Mouse (Mus musculus) limb, embryonic 14.5 days (tissue): ENCODE results near the gene 1520401A03Rik. TPM values are rescaled to one million over a fixed set of nuclear protein-coding genes. Genes with fewer than 3 reads are reported as not detected.

Experiments
- ATAC-seq: fragments of 200-750 bp; cut with Nextera tagmentation; 2 replicates; pipeline ENCODE4 v1.8.0; 2017; ENCODE audit warnings: low read depth, moderate number of reproducible peaks, moderate TSS enrichment; ENCODE audit not compliant: low FRiP score
- DNase-seq: peaks from one replicate; pipeline ENCODE4 v3.0.0-alpha.2; 2015; ENCODE audit warnings: low spot score
- H3K27ac ChIP-seq: fragments of 300-500 bp; sonication (generic); replicated peaks from 2 replicates; pipeline ENCODE4 v1.5.1; 2014; ENCODE audit warnings: low read depth, mild to moderate bottlenecking, low read length, moderate library complexity, mixed read lengths
- H3K27me3 ChIP-seq: fragments of 300-500 bp; sonication (generic); 2 replicates; pipeline ENCODE4 v1.6.1; 2014; ENCODE audit warnings: low read length, mixed read lengths; ENCODE audit not compliant: control insufficient read depth, insufficient read depth
- H3K36me3 ChIP-seq: fragments of 300-500 bp; sonication (generic); 2 replicates; pipeline ENCODE4 v1.6.1; 2014; ENCODE audit warnings: mild to moderate bottlenecking, low read length, moderate library complexity, mixed read lengths; ENCODE audit not compliant: control insufficient read depth, insufficient read depth
- H3K4me1 ChIP-seq: fragments of 300-500 bp; sonication (generic); 2 replicates; pipeline ENCODE4 v1.6.1; 2014; ENCODE audit warnings: antibody characterized with exemption, low read length, mixed read lengths; ENCODE audit not compliant: control insufficient read depth, insufficient read depth
- H3K4me2 ChIP-seq: fragments of 300-500 bp; sonication (generic); replicated peaks from 2 replicates; pipeline ENCODE4 v1.6.1; 2014; ENCODE audit warnings: low read depth, mild to moderate bottlenecking, low read length, moderate library complexity; ENCODE audit not compliant: severe bottlenecking
- H3K4me3 ChIP-seq: fragments of 300-500 bp; sonication (generic); replicated peaks from 2 replicates; pipeline ENCODE4 v1.5.1; 2014; ENCODE audit warnings: low read length
- H3K9ac ChIP-seq: fragments of 300-500 bp; sonication (generic); 2 replicates; pipeline ENCODE4 v1.6.1; 2014; ENCODE audit warnings: mild to moderate bottlenecking, low read depth, low read length, moderate library complexity; ENCODE audit not compliant: severe bottlenecking
- H3K9me3 ChIP-seq: fragments of 300-500 bp; sonication (generic); 2 replicates; pipeline ENCODE4 v1.6.1; 2016; ENCODE audit warnings: low read length; ENCODE audit not compliant: control insufficient read depth
- POLR2A ChIP-seq: fragments of 200-500 bp; IDR thresholded peaks from 2 replicates; pipeline ENCODE4 v1.8.0; 2012; ENCODE audit warnings: inconsistent platforms, mild to moderate bottlenecking, moderate library complexity, borderline replicate concordance; ENCODE audit not compliant: insufficient read depth, insufficient read length; ENCODE audit errors: extremely low read depth
- WGBS: fragments of 180-500 bp; shearing (Covaris S2); extraction: QIAGEN DNeasy Blood & Tissue Kit; methylation state at CpG from one replicate; pipeline ENCODE4 v1.1.7; 2014; 5-methylcytosine and 5-hydroxymethylcytosine counted together
- polyA plus RNA-seq, 2 experiments: library from polyadenylated mRNA; depleted of rRNA in 1 of 2; stranded (reverse) in 1 of 2; unstranded in 1 of 2; fragments of >200 nt; fragmentation: Nextera tagmentation in 1 of 2; extraction: Ambion mirVana in 1 of 2; gene quantifications; 2 replicates each; pipeline versions ENCODE4 v1.2.1 to v1.2.3; 2012 to 2014

The 1520401A03Rik gene
- polyA plus RNA-seq, 2 experiments, result 1.6 to 4.6 TPM

DNA sequence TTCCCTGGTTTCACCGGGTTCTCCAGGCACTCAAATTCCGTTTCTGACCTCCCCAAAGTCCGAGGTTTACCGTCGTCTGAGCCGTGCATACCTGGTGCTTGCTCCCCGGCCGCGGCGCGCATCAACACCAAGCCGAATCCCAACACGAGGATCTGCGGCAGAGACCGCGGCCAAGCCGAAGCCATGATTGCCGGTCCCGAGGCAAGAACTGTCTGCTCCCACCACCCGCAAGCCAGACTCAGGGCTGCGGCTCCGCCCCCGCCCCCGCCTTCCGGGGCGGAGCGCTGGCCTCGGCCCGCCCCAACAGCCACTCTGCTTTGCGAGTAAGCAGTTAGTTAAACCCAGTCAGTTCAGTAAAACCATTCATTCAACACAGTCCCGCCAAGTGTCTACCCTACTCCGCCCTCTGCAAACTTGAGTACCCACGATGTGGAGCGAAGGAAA, 45.3 kb downstream of the 1520401A03Rik start, which contains the start of gene Tnfrsf12a:
Gene Tnfrsf12a (minus strand): TSS at position 233 of the 444 bp plus-strand sequence.
- peaks cover 43% of the 10 kb centered on the region for H3K27me3 ChIP-seq
- peak; percentile 85; the same call in 1 of the 2 replicates for TF ChIP-seq POLR2A
- peak within 1 kb of the TSS; percentile 55 for H3K9ac ChIP-seq
- H3K36me3 ChIP-seq, result no peaks in the 10 kb centered on the region
- ATAC-seq (peak; percentile 49), DNase-seq (peak; percentile 84)
- peak within 1 kb of the TSS; percentile 52; the same call in 1 of the 2 replicates for H3K27ac ChIP-seq
- H3K4me1 ChIP-seq, result peaks cover 39% of the 10 kb centered on the region
- H3K9me3 ChIP-seq, result no peaks in the 10 kb centered on the region
- peak within 1 kb of the TSS; percentile 62 for H3K4me3 ChIP-seq
- 1% methylated on average over 34 of the region's 34 CpGs for WGBS
- peak within 1 kb of the TSS; percentile 96 for H3K4me2 ChIP-seq

DNA sequence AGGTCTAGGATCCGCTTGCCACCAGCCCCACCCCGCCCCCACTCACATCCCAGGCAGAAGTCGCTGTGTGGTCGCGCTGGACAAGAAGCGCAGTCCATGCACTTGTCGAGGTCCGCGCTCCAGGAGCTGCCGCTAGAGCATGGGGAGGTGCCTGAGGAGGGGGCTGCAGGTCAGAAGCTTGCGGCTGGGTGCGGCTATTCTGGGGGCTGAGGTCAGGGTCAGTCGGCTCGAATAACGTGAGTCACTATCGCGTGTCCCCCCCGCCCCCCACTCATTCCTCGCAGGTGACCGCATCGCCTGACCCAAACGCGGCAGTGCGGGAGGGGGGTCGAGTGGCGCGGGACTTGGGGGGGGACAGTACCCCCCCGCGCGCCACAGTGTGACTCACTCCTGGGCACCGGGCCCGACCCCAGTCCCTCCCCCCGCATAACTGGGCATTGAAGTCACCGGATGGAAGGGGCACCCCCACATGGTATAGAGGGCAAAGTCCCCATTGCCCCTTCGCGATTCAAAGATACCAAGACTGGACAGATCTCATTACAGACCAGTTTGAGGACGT, 46.0 kb downstream of the 1520401A03Rik start:
- under 1% methylated on average over 31 of the region's 37 CpGs for WGBS
- Histone ChIP-seq H3K4me2 (peak overlapping the region; percentile 96), H3K27ac (no peak overlapping the region), H3K36me3 (no peaks in the 10 kb centered on the region), H3K9ac (peak overlapping the region; percentile 55), H3K27me3 (peaks cover 37% of the 10 kb centered on the region), H3K4me3 (peak overlapping the region; percentile 62), H3K9me3 (no peaks in the 10 kb centered on the region), H3K4me1 (peaks cover 39% of the 10 kb centered on the region)
- no peak for TF ChIP-seq POLR2A
- DNase-seq (no peak), ATAC-seq (no peak)

DNA sequence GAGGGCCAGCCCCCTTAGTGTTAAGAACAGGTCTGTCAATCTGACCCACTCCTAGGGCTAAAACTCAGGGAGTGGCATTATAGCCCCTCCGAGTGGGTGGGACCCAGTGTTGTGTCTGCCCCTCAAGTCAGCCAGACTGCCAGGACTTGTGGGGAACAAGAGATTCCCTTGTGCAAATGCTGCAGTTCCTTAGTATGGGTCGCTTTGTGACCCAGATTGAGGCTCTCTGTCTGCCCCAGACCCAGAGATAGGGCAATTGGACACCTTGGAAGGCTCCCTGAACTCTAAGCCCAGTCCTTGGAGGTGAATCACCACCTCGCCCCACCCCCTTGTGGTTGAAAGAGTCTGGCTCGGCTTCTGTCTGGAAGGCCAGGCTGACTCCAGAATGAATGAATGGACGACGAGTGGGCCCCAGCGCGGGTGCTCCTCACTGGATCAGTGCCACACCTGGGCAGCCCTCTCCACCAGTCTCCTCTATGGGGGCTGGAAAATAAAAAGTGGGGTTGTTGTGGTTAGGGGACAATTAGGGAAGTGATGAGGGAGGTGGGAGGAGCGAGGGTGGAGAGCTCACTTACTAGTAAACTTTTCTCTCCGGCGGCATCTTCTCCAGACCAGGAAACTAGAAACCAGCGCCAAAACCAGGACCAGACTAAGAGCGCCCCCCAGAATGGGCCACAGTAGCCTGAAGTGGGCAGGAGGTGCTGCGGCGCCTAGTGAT, 46.9 kb downstream of the 1520401A03Rik start:
- H3K27ac ChIP-seq, result no peak overlapping the region
- H3K27me3 ChIP-seq, result peaks cover 28% of the 10 kb centered on the region
- H3K4me3 ChIP-seq, result peak overlapping the region; percentile 62
- H3K4me2 ChIP-seq, result peak overlapping the region; percentile 96
- peak overlapping the region; percentile 7; the same call in 1 of the 2 replicates for H3K9ac ChIP-seq
- WGBS, result 10% methylated on average over 15 of the region's 15 CpGs
- ATAC-seq, result no peak
- no peaks in the 10 kb centered on the region for H3K9me3 ChIP-seq
- no peaks in the 10 kb centered on the region for H3K36me3 ChIP-seq
- peak; percentile 34 for DNase-seq
- peaks cover 39% of the 10 kb centered on the region for H3K4me1 ChIP-seq
- TF ChIP-seq POLR2A, result no peak

DNA sequence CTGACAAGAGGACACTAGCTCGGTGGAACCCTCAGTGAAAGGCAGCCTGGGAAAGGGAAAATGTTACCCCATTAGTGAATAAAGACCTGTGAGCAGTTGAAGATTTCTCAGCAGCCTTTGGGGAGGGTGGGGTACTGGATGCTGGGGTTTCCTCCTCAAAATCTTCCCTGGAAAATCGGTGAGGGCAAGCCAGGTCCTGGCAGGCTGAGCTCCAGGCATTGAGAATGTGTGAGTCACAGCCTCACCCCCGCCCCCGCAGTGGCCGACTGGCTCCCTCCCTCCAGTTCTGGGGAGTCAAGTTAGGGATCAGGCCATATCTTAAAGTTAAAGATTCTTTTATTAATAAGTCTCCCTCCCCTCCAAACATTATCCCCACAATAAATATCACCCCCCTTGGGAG, 47.5 kb downstream of the 1520401A03Rik start:
- H3K4me1 ChIP-seq, result peaks cover 39% of the 10 kb centered on the region
- 0 out of 2 replicates have a peak overlapping the region, but pooled peaks have one; percentile 5 for H3K27ac ChIP-seq
- ATAC-seq, result no peak

DNA sequence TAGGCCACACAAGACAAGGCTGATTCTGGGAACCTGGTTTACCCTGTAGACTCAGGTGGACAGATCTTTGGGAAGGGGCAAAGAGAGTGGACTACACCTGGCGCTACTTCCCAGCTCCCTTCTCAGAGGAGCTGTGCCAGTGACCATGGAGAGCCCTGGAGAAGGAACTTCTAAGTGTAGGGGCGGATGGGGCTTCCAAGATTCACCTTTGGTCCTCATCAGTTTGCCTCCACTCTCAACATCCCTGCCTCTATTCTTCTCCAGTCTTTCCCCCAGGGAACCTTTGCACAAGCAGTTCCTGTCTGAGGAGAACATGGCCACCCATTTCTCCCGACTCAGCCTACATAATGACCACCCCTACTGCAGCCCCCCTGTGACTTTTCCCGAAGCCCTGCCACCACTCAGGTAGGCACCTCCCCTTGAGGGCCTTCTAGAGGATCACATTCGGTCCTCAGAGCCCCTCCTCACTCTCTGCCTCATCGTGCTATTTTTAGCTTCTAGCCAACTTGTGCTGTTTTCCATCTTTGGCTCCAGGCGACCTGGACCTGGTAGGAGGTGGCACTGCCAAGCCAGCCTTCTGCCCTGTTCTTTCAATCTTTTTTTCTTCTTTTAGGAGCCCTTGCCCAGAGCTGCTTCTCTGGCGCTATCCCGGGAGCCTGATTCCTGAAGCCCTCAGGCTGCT, 48.2 kb downstream of the 1520401A03Rik start:
- ATAC-seq (no peak), DNase-seq (no peak)
- peak overlapping the region; percentile 60 for H3K9ac ChIP-seq
- peaks cover 11% of the 10 kb centered on the region for H3K36me3 ChIP-seq
- no peaks in the 10 kb centered on the region for H3K9me3 ChIP-seq
- WGBS, result 34% methylated on average over 8 of the region's 9 CpGs
- peaks cover 36% of the 10 kb centered on the region for H3K4me1 ChIP-seq
- H3K4me3 ChIP-seq, result peak overlapping the region; percentile 62
- H3K27ac ChIP-seq, result no peak overlapping the region; the same call in 1 of the 2 replicates
- no peak for TF ChIP-seq POLR2A
- peak overlapping the region; percentile 96 for H3K4me2 ChIP-seq
- peaks cover 16% of the 10 kb centered on the region for H3K27me3 ChIP-seq

More for the DNA sequence above, 47.5 kb downstream of the 1520401A03Rik start:
- no peak for TF ChIP-seq POLR2A
- H3K9ac ChIP-seq, result no peak overlapping the region
- WGBS, result 22% methylated on average over 5 of the region's 5 CpGs
- peaks cover 23% of the 10 kb centered on the region for H3K27me3 ChIP-seq
- peak overlapping the region; percentile 62; the same call in 1 of the 2 replicates for H3K4me3 ChIP-seq
- H3K36me3 ChIP-seq, result peaks cover 4% of the 10 kb centered on the region
- DNase-seq, result no peak
- H3K4me2 ChIP-seq, result peak overlapping the region; percentile 96
- no peaks in the 10 kb centered on the region for H3K9me3 ChIP-seq
